Mouse (Mus musculus) neutrophil, adult 5-6 weeks (primary cell): ENCODE measurements around the gene Rint1. TPM values are rescaled to one million over a fixed set of nuclear protein-coding genes. Genes with fewer than 3 reads are reported as not detected.

ENCODE experiments used
- ATAC-seq: fragments of 151-379, 151-347 bp; 2 replicates; pipeline ENCODE4 v1.8.0; 2017; ENCODE audit warnings: mild to moderate bottlenecking, moderate TSS enrichment; ENCODE audit not compliant: insufficient number of reproducible peaks, poor library complexity, low FRiP score, severe bottlenecking; ENCODE audit errors: extremely low read depth
- total RNA-seq: library from RNA; stranded (forward); fragments of 200-1000 nt; gene quantifications from 2 replicates; pipeline ENCODE4 v1.2.3, GENCODE M21; 2017

Rint1 gene
- total RNA-seq, 1 experiment from 2014 or later = 39.9 TPM

- ATAC-seq = no peak
These were observed 72.4 kb downstream of the Rint1 start for GRCm38 (mm10) chr5:23859896-23860295.

GRCm38 (mm10) chr5:23861721-23862120 is 74.2 kb downstream of the Rint1 start:
- no peak for ATAC-seq

GRCm38 (mm10) chr5:23862291-23862690 is 74.8 kb downstream of the Rint1 start:
- ATAC-seq = no peak

GRCm38 (mm10) chr5:23863166-23864053 is 75.9 kb downstream of the Rint1 start:
- no peak for ATAC-seq

- no peak for ATAC-seq
These were observed 76.8 kb downstream of the Rint1 start for GRCm38 (mm10) chr5:23864054-23864965.

- ATAC-seq = no peak
These were observed 78.4 kb downstream of the Rint1 start for GRCm38 (mm10) chr5:23865941-23866340.

Other genes starting within 250 kb of the Rint1 start
- gene Srpk2, start 103.1 kb upstream of the Rint1 start, total RNA-seq = 95.8 and 119 TPM in 2 replicates
- gene Pus7, start 4.0 kb upstream of the Rint1 start, total RNA-seq = 13.4 and 16.1 TPM in 2 replicates
- gene Tomm7, start 56.5 kb downstream of the Rint1 start, total RNA-seq = 85.4 and 95.3 TPM in 2 replicates
- gene Fam126a, start 243.0 kb downstream of the Rint1 start, total RNA-seq = 32.3 and 35.8 TPM in 2 replicates